23 mouse cellular contexts compared by ENCODE assay signal in genomic region chr3:66983481-66983880, GRCm38 (mm10). TPM values are rescaled to one million over a fixed set of nuclear protein-coding genes. Genes with fewer than 3 reads are reported as not detected.
DNase-seq lines count a peak whose midpoint lies in the region; ATAC-seq and TF ChIP-seq lines count a peak whose summit lies in the region.
"Had no signal": no experiment of that assay in that cellular context is flagged by ENCODE, and none has a peak within 500 bp of the region (broad histone marks: within the 10 kb centered on the region; RNA-seq: fewer than 3 reads in every experiment).

No protein-coding gene starts in this region.

- WGBS in midbrain, embryonic 10.5 days: 14% methylated on average over 3 of the region's 3 CpGs
- WGBS in midbrain, embryonic 15.5 days: 11% methylated on average over 3 of the region's 3 CpGs
- 22% methylated on average over 3 of the region's 3 CpGs for WGBS in limb, embryonic 14.5 days

- no peak overlapping the region for H3K4me2 ChIP-seq in midbrain, embryonic 15.5 days
- no peak overlapping the region for H3K4me2 ChIP-seq in CH12.LX (ENCODE audit: insufficient read depth, low read depth, poor library complexity, severe bottlenecking)
- H3K4me2 ChIP-seq in limb, embryonic 14.5 days (replicated peaks; ENCODE audit: low read depth, low read length, severe bottlenecking): peak overlapping the region; percentile 21; the same call in 1 of the 2 replicates
- H3K4me2 ChIP-seq: hindbrain, embryonic 15.5 days; liver, embryonic 13.5 days had no signal

- H3K36me3 ChIP-seq in midbrain, embryonic 10.5 days: no peaks in the 10 kb centered on the region
- H3K36me3 ChIP-seq in midbrain, embryonic 15.5 days (replicated peaks): no peaks in the 10 kb centered on the region
- H3K36me3 ChIP-seq in CH12.LX (replicated peaks in 1 of 2; ENCODE audit: control insufficient read depth in 1 of 2, insufficient read depth in 1 of 2, low read length in 1 of 2): no peaks in the 10 kb centered on the region
- H3K36me3 ChIP-seq in limb, embryonic 14.5 days (ENCODE audit: control insufficient read depth, insufficient read depth, low read length): no peaks in the 10 kb centered on the region
- H3K36me3 ChIP-seq: embryonic facial prominence, embryonic 15.5 days; heart, embryonic 13.5 days; hindbrain, embryonic 15.5 days; liver, embryonic 13.5 days had no signal

- H3K4me3 ChIP-seq in midbrain, embryonic 10.5 days: peak overlapping the region; percentile 63; the same call in 1 of the 2 replicates
- no peak overlapping the region for H3K4me3 ChIP-seq in midbrain, embryonic 15.5 days
- H3K4me3 ChIP-seq in CH12.LX (replicated peaks in 1 of 3; ENCODE audit: low read depth in 2 of 3, low read length in 2 of 3, poor library complexity in 1 of 3): peak overlapping the region in 1 of 3 experiments; percentile 84
- H3K4me3 ChIP-seq in limb, embryonic 14.5 days (replicated peaks; ENCODE audit: low read length): 0 out of 2 replicates have a peak overlapping the region, but pooled peaks have one; percentile 8
- H3K4me3 ChIP-seq: liver, embryonic 13.5 days had no signal

- no peak for TF ChIP-seq POLR2A in CH12.LX (IDR thresholded peaks at IDR 0.05; ENCODE audit: low read depth, low read length)
- TF ChIP-seq POLR2A in limb, embryonic 14.5 days (IDR thresholded peaks at IDR 0.05; ENCODE audit: borderline replicate concordance, extremely low read depth, insufficient read depth, insufficient read length): no peak

- H3K9me3 ChIP-seq in midbrain, embryonic 10.5 days (replicated peaks): no peaks in the 10 kb centered on the region
- H3K9me3 ChIP-seq in midbrain, embryonic 15.5 days: no peaks in the 10 kb centered on the region
- H3K9me3 ChIP-seq in CH12.LX (replicated peaks; ENCODE audit: low read length): peaks cover 11% of the 10 kb centered on the region
- no peaks in the 10 kb centered on the region for H3K9me3 ChIP-seq in limb, embryonic 14.5 days (ENCODE audit: control insufficient read depth, low read length)
- H3K9me3 ChIP-seq: embryonic facial prominence, embryonic 15.5 days; heart, embryonic 13.5 days; hindbrain, embryonic 15.5 days; liver, embryonic 13.5 days had no signal

- peak; percentile 38 for DNase-seq in embryo, embryonic 10.5 days (ENCODE audit: low spot score)
- DNase-seq in embryo, embryonic 10 days (ENCODE audit: low spot score): no peak
- DNase-seq in midbrain, embryonic 10.5 days (ENCODE audit: low spot score): no peak
- DNase-seq in CH12.LX (ENCODE audit: extremely low read depth): no peak
- no peak for DNase-seq in limb, embryonic 14.5 days (ENCODE audit: low spot score)
- no peak for DNase-seq in layer of hippocampus, postnatal 25 days (ENCODE audit: extremely low spot score in 1 of 2, low spot score in 1 of 2)
- no peak for DNase-seq in cerebellum, adult 18-20 months
- DNase-seq: cerebellum, adult 9-11 months; gastrocnemius, postnatal 14 days; layer of hippocampus, postnatal 36 days; liver, embryonic 13.5 days; lung, postnatal 4 days; right cerebral cortex, adult 18-20 months had no signal

- no peak for TF ChIP-seq CTCF in CH12.LX (conservative IDR thresholded peaks at IDR 0.05 in 1 of 2, IDR thresholded peaks at IDR 0.05 in 1 of 2; ENCODE audit: low read depth in 2 of 2, low read length in 2 of 2)

- H3K27ac ChIP-seq in midbrain, embryonic 10.5 days (replicated peaks): no peak overlapping the region
- H3K27ac ChIP-seq in midbrain, embryonic 15.5 days: no peak overlapping the region
- H3K27ac ChIP-seq in CH12.LX (ENCODE audit: insufficient read depth, low read depth): no peak overlapping the region
- H3K27ac ChIP-seq in limb, embryonic 14.5 days (replicated peaks; ENCODE audit: low read depth, low read length): no peak overlapping the region
- H3K27ac ChIP-seq: heart, embryonic 13.5 days; kidney, postnatal 0 days; liver, embryonic 13.5 days; stomach, postnatal 0 days had no signal

- H3K79me2 ChIP-seq in CH12.LX (replicated peaks; ENCODE audit: control insufficient read depth, extremely low read depth, insufficient read depth, poor library complexity, severe bottlenecking): peaks cover 22% of the 10 kb centered on the region

- H3K27me3 ChIP-seq in midbrain, embryonic 10.5 days (ENCODE audit: low read depth, poor library complexity, severe bottlenecking): peaks cover 66% of the 10 kb centered on the region
- H3K27me3 ChIP-seq in midbrain, embryonic 15.5 days (replicated peaks): no peaks in the 10 kb centered on the region; the same call in 1 of the 2 replicates
- H3K27me3 ChIP-seq in CH12.LX (replicated peaks): peaks cover 21% of the 10 kb centered on the region
- H3K27me3 ChIP-seq in limb, embryonic 14.5 days (ENCODE audit: control insufficient read depth, insufficient read depth, low read length): peaks cover 36% of the 10 kb centered on the region

- dilution Hi-C loops in CH12.LX (cut with MboI; ENCODE audit: extremely low pct_ligation_motif_present, extremely low pct_unique_long_range_greater_than_20kb, low sequenced_read_pairs): no loop called here

- in situ Hi-C loops in CH12.LX (cut with MboI; ENCODE audit: low pct_ligation_motif_present, low pct_unique_long_range_greater_than_20kb, low sequenced_read_pairs): loop anchor here (25.0 kb wide), 1 partner anchor 354 kb away; no protein-coding TSS in a partner anchor

- peaks cover 44% of the 10 kb centered on the region for H3K4me1 ChIP-seq in midbrain, embryonic 10.5 days
- H3K4me1 ChIP-seq in midbrain, embryonic 15.5 days: peaks cover 35% of the 10 kb centered on the region
- H3K4me1 ChIP-seq in CH12.LX (ENCODE audit: control insufficient read depth in 1 of 2, insufficient read depth in 2 of 2): peaks cover 0 to 17% of the 10 kb centered on the region in 2 experiments; a peak in 2 of 4 replicates
- H3K4me1 ChIP-seq in limb, embryonic 14.5 days (ENCODE audit: control insufficient read depth, insufficient read depth, low read length): peaks cover 10% of the 10 kb centered on the region; the same call in 1 of the 2 replicates

- TF ChIP-seq RAD21 in CH12.LX (IDR thresholded peaks at IDR 0.05; ENCODE audit: low read depth, low read length): no peak

- no peak overlapping the region for H3K9ac ChIP-seq in midbrain, embryonic 15.5 days
- H3K9ac ChIP-seq in CH12.LX (ENCODE audit: insufficient read depth, low read depth): no peak overlapping the region; the same call in 1 of the 2 replicates
- H3K9ac ChIP-seq in limb, embryonic 14.5 days (ENCODE audit: low read depth, low read length, severe bottlenecking): no peak overlapping the region
- H3K9ac ChIP-seq: embryonic facial prominence, embryonic 15.5 days; heart, embryonic 13.5 days; hindbrain, embryonic 15.5 days; liver, embryonic 13.5 days; lung, embryonic 14.5 days had no signal

- no peak for TF ChIP-seq EP300 in CH12.LX (IDR thresholded peaks at IDR 0.05; ENCODE audit: low read length)

- no peak for ATAC-seq in midbrain, embryonic 15.5 days (replicated peaks)
- no peak for ATAC-seq in limb, embryonic 14.5 days (ENCODE audit: low FRiP score, low read depth)
- ATAC-seq: intestine, embryonic 16.5 days had no signal

TF ChIP-seq in CH12.LX, 34 proteins besides CTCF, POLR2A, EP300 and RAD21:
- TF ChIP-seq SIN3A (IDR thresholded peaks at IDR 0.05; ENCODE audit: low read length) (peak; percentile 45; the same call in 1 of the 2 replicates), MAZ (IDR thresholded peaks at IDR 0.05; ENCODE audit: low read depth, low read length) (no peak)

RNA-seq across cellular contexts. Expression of gene Shox2, which starts 1.9 kb away (rescaled TPM):
- polyA plus RNA-seq in midbrain, embryonic 10.5 days (2016; fragmentation: Nextera tagmentation; extraction: Ambion mirVana): 10.5 and 20.0 TPM in 2 replicates
- polyA plus RNA-seq in midbrain, embryonic 15.5 days (2015; fragmentation: Nextera tagmentation; extraction: Ambion mirVana): 56.1 and 58.6 TPM in 2 replicates
- total RNA-seq in CH12.LX (2012; rRNA removed) (1.3 and 1.7 TPM in 2 replicates), CH12.LX (2014; rRNA removed) (1.1 and 1.3 TPM in 2 replicates)
- 1.2 and 1.3 TPM in 2 replicates for polyA plus RNA-seq in CH12.LX (2012; ENCODE audit: insufficient read length, low read depth)
- 58.8 and 83.5 TPM in 2 replicates for polyA plus RNA-seq in limb, embryonic 14.5 days (2012; rRNA removed)
- polyA plus RNA-seq in limb, embryonic 14.5 days (2014; fragmentation: Nextera tagmentation; extraction: Ambion mirVana): 36.5 and 41.5 TPM in 2 replicates
- not detected for total RNA-seq in layer of hippocampus, postnatal 25 days (2021)
- total RNA-seq: left cerebral cortex, postnatal 14 days had no signal
- polyA plus RNA-seq: cortical plate, adult 2 months had no signal

RNA-seq across cellular contexts. Expression of gene Rsrc1, which starts 2.3 kb away (rescaled TPM):
- 42.2 and 42.7 TPM in 2 replicates for polyA plus RNA-seq in midbrain, embryonic 10.5 days (2016; fragmentation: Nextera tagmentation; extraction: Ambion mirVana)
- polyA plus RNA-seq in midbrain, embryonic 15.5 days (2015; fragmentation: Nextera tagmentation; extraction: Ambion mirVana): 38.8 and 39.3 TPM in 2 replicates
- 27.8 and 28.9 TPM in 2 replicates for total RNA-seq in CH12.LX (2012; rRNA removed)
- total RNA-seq in CH12.LX (2014; rRNA removed): 31.5 and 34.0 TPM in 2 replicates
- polyA plus RNA-seq in CH12.LX (2012; ENCODE audit: insufficient read length, low read depth): 50.9 and 60.5 TPM in 2 replicates
- polyA plus RNA-seq in limb, embryonic 14.5 days (2012; rRNA removed): 17.1 and 22.9 TPM in 2 replicates
- polyA plus RNA-seq in limb, embryonic 14.5 days (2014; fragmentation: Nextera tagmentation; extraction: Ambion mirVana): 41.8 and 41.9 TPM in 2 replicates
- total RNA-seq in layer of hippocampus, postnatal 25 days (2021): 10 to 100 TPM; 33.0 to 34.6 TPM
